Mouse (Mus musculus) embryo, embryonic 10.5 days (tissue): ENCODE data around the gene Gramd1a.
A peak's percentile ranks its signal among the peaks of the same experiment; 100 is the strongest.

ENCODE experiments used
- DNase-seq: peaks from one replicate; pipeline ENCODE4 v3.0.0-alpha.2; 2015; ENCODE audit warnings: low spot score

Gene Gramd1a

DNA sequence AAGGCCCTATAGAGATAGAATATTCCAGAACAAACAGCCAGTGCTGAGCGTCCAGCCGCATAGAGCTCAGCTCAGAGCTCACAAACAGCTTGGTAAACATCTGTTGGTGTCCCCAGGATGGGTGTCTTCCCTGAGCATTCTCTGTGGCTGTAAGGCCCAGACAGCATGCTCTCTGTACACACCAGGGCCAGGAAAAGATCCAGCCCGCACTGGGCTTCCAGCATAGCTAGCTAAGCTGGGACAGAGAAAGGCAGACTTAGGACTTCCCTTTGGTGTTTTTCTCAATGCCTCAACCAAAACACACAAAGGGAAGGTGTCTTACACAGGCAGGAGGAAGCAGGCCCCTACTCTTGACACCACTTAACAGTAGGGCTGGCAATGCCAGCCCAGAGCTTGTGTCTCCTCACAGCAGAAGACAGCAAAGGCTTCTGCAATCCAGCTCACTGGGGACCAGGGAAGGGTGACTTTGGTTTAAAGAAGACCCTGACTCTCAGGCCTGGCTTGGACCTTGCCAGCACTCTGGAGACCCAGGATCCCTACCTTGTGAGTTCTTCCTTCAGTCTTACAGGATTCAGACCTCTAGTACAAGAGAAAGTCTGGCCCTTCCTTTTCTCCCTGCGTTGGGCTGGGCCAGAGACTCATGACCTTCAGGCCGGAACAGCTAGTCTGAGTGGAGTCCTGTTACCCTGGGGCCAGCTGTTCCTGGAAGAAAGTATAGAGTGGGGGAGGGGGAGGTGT lies at the start of gene Gramd1a:
Gene Gramd1a (minus strand): TSS at position 601 of the 738 bp plus-strand sequence.
- DNase-seq: peak; percentile 72

DNA sequence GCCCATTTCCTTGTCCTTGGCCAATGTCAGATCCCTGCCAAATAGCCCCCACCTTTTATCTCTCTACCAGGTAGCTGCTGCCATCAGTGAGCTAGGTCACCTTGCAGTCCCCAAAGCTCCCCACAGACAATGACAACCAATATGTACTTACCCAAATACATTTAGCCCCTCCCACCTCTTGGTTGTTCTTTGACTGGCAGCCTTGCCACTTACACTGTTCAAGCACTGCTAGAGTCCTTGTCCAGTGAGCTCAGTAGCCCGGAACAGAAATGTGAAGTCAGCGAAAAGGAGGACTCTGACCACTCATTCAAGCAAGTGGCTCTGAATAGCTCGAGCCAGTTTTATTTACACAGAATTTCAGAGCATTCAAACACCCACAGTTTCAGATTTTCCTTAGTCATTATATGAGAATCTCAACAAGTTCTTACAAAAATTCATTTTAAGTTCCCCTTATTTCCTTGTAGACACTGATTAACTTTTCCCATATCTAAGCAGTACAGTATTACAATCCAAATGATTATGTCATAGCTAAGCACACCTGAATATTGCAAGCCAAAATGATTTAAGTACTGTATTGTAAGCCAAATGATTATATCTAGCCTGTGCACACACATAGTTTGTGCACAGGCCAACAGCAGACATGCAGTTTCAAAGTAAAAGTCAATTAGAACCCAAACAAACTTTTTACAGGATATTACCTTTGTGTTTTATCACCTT lies 40.1 kb upstream of the Gramd1a start:
- DNase-seq: no peak

DNA sequence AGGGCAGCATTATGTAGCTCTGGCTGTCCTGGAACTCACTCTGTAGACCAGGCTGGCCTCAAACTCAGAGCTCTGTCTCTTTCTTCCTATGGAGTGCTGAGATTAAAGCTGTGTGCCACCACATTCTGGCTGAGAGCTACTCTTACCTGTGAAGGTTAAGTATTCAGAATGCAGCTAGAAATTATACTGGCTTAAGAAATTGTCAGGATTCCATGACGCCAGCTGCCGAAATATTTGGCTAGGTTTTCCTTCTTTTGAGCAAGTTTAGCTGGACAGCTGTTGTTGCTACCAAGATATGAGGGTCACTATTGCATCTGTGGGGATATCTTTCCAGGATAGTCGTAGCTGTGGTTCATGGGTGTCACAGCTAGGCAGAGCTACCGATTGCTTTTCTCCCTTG lies 29.0 kb upstream of the Gramd1a start:
- no peak for DNase-seq

DNA sequence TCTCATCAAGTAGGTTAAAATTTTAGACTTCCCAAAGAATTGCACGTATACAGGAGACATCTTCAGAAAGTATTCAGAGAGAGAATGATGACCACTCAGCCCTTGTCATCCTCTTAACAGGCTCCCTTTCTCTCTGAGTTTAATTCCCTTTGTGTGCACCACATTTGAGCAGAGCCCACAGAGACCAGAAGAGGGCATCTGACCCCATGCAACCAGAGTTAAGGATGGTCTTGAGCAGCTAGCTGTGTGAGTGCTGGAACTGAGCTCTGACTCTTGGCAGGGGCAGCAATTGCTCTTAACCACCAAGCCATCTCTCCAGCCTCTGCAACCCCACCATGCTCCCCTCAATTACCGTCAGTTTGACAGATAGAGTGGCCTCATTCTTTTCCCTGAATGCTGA lies 27.2 kb upstream of the Gramd1a start:
- DNase-seq: no peak

DNA sequence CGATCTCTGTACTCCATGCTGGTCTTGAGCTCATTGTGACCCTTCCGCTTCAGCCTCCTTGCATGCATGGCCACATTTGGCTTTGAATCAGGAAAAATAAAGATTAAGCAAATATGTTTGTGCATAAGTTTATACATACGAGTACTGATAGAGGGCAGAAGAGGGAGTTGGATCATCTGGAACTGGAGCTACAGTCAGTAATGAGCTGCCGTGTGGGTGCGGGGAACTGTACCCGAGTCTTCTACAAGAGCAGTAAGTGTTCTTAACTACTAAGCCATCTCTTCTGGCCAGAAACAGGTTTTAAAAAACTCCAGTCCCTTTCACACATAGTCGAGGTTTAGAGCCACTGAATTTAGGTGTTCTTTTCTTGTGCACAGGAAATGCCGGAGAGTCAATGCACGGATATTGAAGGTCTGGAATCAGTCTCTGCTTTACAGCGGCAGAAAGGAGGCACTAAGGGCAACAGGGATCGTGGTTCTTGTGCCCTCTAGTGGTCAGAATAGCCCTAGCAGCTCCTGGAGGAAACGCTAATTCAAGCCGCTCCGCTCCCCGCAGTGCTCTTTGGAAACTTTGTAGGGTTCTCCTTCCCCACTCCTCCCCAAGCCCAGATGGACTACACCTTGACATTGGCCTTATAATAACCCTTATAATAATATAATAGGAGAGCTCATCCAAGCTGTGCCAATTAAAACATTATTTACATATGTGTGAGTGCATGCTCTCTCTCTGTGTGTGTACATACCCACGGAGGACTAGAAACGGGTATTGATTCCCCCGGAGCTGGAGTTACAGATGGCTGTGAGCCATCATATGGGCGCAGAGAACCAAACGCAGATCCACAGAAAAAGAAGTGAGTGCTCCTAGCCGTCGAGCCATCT lies 21.4 kb upstream of the Gramd1a start:
- peak; percentile 89 for DNase-seq

DNA sequence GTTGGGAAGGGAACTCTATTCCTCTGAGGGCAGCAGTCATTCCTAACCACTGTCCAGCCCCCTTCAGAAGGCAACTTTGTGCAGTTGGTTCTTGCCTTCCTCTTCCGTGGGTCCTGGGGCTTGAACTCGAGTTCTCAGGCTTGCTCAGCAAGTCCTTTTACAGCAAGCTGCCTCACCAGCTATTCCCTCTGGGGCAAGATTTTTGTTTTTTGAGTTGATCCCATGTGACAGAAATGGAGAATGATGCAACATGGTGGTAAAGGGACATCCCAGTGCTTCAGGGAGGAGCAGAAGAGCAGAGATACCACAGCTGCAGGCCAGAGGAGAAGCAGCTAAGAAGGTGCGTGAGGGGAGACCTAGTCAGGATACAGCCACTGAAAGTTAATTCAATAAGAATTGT lies 19.4 kb upstream of the Gramd1a start:
- DNase-seq: no peak

DNA sequence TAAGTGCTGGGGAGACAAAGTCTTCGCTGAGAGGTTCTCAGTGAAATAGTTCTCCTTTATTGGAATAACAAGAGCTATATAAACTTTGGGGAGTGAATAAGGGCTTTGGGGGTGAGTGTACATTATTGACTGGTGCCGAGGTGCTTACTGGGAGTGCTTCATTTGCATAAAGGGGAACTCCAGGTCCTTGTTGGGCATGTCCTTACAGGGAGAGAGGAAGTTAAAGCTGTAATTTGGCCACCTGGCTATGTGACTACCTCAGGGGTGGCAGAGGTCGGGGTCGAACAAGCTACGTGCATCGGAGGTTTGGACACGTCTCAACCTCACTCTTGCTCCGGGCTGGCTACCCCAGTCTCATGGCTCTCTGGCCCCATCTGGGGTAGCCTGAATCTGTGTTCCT lies 18.8 kb upstream of the Gramd1a start:
- no peak for DNase-seq

- peak; percentile 60 for DNase-seq
Observed at GRCm38 (mm10) chr7:31172238-31172637, 16.5 kb upstream of the Gramd1a start.

DNA sequence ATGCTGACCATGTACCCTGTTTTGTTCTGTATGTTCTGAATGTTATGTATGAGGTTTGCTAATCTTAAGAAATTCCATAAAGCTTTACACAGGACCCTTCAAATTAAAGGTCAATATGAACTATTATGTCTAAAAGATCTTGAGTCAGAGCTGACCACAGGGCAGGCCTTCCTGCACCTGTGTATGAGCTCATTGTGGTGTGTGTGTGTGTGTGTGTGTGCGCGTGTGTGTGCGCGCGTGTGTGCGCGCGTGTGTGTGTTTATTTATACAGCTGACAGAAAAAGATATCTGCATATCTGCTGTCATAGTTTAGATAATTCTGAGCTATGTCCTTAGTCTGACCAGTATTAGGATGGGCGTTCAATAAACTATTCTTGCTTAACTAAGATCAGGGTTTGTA lies 14.8 kb upstream of the Gramd1a start:
- DNase-seq: no peak

GRCm38 (mm10) chr7:31168412-31168811 lies 12.7 kb upstream of the Gramd1a start:
- no peak for DNase-seq

GRCm38 (mm10) chr7:31164748-31165147 lies 9.1 kb upstream of the Gramd1a start:
- DNase-seq: no peak

DNA sequence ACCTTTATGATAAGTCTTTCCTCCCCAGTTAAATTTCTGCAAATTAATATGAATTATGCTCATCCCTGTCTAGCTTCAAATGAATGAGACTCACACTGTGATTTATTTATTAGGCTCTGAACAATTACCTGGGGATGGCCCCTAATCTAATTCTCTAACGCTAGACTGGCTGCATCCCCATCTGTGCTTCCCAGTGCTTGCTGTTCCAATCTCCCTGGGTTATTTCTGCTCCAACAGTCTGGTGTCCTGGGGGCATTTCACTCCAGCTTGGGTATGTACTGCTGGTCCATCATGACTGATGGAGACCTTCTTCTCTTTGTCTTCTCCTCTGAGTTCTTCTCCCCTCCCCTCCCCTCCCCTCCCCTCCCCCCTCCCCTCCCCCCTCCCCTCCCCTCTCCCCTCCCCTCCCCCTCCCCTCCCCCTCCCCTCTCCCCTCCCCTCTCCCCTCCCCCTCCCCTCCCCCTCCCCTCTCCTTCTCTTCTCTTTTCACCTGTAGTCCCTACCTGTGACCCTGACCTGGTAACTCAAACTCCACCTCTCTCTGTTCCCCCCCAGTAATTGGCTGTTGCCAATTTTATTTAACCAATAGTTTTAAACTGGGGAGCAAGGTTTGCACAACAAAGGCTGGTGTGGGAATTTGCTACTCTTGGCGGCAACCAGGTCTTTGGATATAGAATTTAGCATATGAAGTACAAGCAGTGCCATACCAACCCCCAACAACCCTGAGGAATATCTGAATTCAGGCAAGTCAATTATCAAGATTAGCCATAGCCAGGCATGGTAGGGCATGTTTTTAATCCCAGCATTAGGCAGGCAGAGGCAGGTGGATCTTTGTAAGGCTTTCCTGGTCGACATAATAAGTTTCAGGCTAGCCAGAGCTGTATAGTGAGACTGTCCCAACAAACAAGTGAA lies 8.2 kb upstream of the Gramd1a start:
- no peak for DNase-seq

DNA sequence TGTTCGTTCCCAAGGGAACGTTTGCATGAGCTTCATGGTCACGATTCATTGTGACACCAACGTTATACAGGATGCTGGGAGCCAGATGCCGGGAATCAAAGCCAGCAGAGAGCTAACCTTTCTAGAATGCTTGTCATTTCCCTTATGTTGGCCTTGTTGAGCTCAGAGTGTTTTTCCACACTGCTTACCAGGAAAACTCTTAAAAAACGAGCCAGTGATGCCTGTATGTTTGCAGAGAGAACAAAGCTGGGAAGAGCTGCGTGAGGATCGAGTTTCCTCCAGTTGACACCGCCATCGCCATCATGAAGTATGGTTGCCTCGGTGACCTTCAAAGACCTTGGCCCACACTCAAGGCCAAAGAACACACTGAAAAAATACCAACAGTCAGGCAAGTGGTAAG lies 6.6 kb upstream of the Gramd1a start:
- no peak for DNase-seq

DNA sequence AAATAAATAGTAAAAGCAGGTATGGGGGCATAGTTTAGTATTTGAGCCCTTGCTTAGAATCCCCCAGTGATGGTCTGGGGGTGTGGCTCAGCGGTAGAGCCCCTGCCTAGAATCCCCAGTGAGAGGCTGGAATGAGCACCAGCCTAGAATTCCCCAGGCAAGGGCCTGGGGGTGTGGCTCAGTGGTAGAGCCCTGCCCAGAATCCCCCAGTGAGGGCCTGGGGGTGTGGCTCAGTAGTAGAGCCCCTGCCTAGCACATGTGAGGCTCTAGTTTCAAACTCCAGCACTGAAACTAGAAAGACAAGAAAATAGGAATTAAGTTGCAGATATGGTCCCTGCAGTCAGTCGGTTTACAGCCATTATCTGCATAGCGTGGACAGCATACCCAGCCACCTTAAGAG lies 6.1 kb upstream of the Gramd1a start:
- DNase-seq: no peak

- DNase-seq: no peak
Observed at GRCm38 (mm10) chr7:31161246-31161645, 5.5 kb upstream of the Gramd1a start.

DNA sequence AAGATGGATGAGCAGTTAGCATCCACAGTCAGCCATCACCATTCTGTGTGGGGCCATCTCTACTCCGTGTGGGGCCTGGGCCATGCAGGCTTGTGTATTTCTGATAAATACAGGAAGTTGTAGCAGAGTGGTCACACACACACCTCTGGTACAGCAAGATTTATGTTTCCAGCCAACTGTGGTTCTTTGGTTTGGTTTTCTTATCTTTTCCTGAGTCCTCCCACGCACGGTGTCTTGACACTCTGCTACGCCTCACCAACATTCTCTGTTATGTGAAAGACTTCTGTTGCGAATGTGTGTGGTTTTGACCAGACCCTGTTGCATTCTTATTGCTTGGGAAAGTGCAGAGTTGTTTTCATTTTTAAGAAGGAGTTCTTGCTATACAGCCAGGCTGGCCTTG lies 5.1 kb upstream of the Gramd1a start:
- no peak for DNase-seq

DNA sequence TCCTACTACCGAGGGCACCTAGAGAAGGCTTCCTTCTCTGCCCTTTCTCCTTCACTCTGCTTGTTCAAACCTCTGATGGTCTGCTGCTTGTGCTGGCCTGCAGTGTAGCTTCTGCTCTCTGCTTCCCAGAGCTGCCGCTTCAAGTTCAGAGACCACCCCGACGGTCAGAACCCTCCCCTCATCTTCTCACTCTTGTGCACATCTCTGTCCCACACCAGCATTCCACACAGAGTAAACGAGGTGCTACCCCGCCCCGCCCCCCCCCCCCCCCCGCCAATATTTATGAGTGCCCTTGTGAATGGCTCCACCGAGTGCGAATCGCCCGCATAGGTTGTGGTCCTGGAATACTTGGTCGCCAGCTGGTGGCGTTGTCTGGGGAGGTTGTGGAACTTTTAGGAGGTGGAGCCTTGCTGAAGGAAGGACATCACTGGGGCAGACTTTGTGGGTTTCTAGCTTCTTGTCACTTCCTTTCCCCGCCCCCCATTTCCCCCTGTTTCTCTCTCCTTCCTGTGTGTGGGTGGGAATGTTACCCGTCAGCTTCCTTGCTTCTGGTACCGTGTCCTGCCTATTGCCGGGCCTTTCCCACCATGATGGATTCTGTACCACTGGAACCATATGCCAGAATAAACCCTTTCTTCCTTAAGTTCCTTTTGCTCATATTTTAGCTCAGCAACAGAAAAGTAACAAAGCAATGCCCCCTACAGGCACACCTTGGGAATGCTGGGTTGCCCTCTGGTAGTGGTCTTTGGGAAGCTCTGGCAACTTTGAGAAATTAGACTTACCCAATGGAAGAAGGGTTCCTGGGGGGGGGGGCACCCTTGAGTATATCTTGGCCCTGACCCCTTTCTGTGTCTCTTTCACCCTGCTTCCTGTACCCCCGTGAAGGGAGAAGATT lies 585 bp upstream of the Gramd1a start:
- peak; percentile 62 for DNase-seq

GRCm38 (mm10) chr7:31153536-31154320 lies 2.0 kb downstream of the Gramd1a start:
- DNase-seq: no peak

DNA sequence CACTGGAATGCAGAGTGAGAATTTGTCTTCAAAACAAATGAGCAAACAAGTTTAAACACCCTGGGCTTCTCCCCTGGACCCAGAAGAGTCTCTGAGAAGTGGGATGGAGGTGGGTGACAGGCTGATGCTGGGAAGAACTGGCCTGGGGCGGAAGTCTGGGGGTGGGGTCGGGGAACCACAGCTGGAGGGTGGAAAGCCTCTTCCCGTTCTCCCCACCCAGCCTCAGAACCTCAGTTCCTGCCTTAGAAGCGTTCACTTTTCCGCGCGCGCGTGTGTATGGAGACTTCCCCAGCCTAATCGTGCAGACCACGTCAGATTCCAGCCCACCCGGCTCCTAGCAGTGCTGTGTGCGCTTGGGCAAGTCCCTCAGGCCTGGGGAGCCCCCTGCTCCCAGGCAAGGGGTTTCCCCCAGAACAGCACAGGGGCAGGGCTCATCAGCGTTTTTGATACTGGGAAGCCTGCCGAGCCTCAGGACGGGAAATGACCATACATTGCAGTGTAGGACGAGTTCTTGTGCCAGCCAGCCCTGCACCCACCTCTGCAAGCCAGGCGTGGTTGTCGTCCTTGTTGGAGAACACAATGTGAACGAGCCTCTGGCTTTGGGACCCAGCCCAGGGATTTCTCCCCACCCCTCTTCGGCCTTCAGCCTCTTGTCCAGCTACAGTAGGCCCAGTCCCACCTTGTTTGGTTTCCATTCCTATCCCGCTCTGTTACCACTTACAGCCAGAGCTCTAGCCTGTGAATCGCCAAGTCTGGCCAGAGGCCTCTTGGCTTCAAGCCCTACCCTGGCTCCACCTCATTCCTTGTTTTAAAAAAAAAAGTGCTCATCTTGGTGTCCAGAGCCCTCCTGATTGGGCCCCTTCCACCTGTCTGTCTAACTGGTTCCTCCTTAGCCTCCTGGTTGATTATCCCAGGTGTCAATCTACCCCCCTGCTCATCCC lies 4.1 kb downstream of the Gramd1a start:
- no peak for DNase-seq
